Mouse (Mus musculus) midbrain, embryonic 15.5 days (tissue): ENCODE measurements around the gene Armc12. TPM values are rescaled to one million over a fixed set of nuclear protein-coding genes. Genes with fewer than 3 reads are reported as not detected.

Experiments
- ATAC-seq: fragments of 200-750 bp; cut with Nextera tagmentation; replicated peaks from 2 replicates; pipeline ENCODE4 v1.8.0; 2017; ENCODE audit warnings: moderate TSS enrichment
- H3K27ac ChIP-seq: fragments of 300-500 bp; sonication (generic); 2 replicates; pipeline ENCODE4 v1.5.1; 2015; ENCODE audit warnings: mild to moderate bottlenecking, inconsistent platforms
- H3K27me3 ChIP-seq: fragments of 300-500 bp; sonication (generic); replicated peaks from 2 replicates; pipeline ENCODE4 v1.6.1; 2015; ENCODE audit warnings: inconsistent platforms
- H3K36me3 ChIP-seq: fragments of 300-500 bp; sonication (generic); replicated peaks from 2 replicates; pipeline ENCODE4 v1.6.1; 2015; ENCODE audit warnings: inconsistent platforms
- H3K4me1 ChIP-seq: fragments of 300-500 bp; sonication (generic); 2 replicates; pipeline ENCODE4 v1.6.1; 2015; ENCODE audit warnings: inconsistent platforms
- H3K4me2 ChIP-seq: fragments of 300-500 bp; sonication (generic); 2 replicates; pipeline ENCODE4 v1.6.1; 2015; ENCODE audit warnings: inconsistent platforms, mild to moderate bottlenecking, moderate library complexity
- H3K4me3 ChIP-seq: fragments of 300-500 bp; sonication (generic); 2 replicates; pipeline ENCODE4 v1.5.1; 2015; ENCODE audit warnings: mild to moderate bottlenecking, inconsistent platforms
- H3K9ac ChIP-seq: fragments of 300-500 bp; sonication (generic); 2 replicates; pipeline ENCODE4 v1.6.1; 2015; ENCODE audit warnings: mild to moderate bottlenecking, inconsistent platforms
- H3K9me3 ChIP-seq: fragments of 300-500 bp; sonication (generic); 2 replicates; pipeline ENCODE4 v1.6.1; 2016; ENCODE audit warnings: inconsistent platforms
- whole genome bisulfite sequencing: fragments of 180-500 bp; shearing (Covaris S2); methylation state at CpG from one replicate; pipeline ENCODE4 v1.1.7; 2015; ENCODE audit warnings: mixed read lengths; 5-methylcytosine and 5-hydroxymethylcytosine counted together
- polyA plus RNA-seq: library from polyadenylated mRNA; unstranded; fragments of >200 nt; fragmentation: Nextera tagmentation; extraction: Ambion mirVana; gene quantifications from 2 replicates; pipeline ENCODE4 v1.2.1, GENCODE M21; 2015

Gene Armc12
- polyA plus RNA-seq, 1 experiment from 2014 or later, result not detected

GRCm38 (mm10) chr17:28515431-28516341 is 14.9 kb upstream of the Armc12 start:
- no peak for ATAC-seq
- 72% methylated on average over 10 of the region's 10 CpGs for WGBS
- H3K27ac ChIP-seq, result no peak overlapping the region
- no peaks in the 10 kb centered on the region for H3K36me3 ChIP-seq
- no peak overlapping the region for H3K4me3 ChIP-seq
- H3K9ac ChIP-seq, result no peak overlapping the region
- H3K9me3 ChIP-seq, result no peaks in the 10 kb centered on the region
- no peak overlapping the region for H3K4me2 ChIP-seq
- peaks cover 23% of the 10 kb centered on the region for H3K4me1 ChIP-seq
- H3K27me3 ChIP-seq, result peaks cover 20% of the 10 kb centered on the region; the same call in 1 of the 2 replicates

GRCm38 (mm10) chr17:28516881-28517280 is 13.7 kb upstream of the Armc12 start:
- peaks cover 21% of the 10 kb centered on the region for H3K4me1 ChIP-seq
- WGBS, result 77% methylated on average over 4 of the region's 4 CpGs
- H3K9ac ChIP-seq, result no peak overlapping the region
- no peak overlapping the region for H3K4me3 ChIP-seq
- no peaks in the 10 kb centered on the region for H3K9me3 ChIP-seq
- peaks cover 21% of the 10 kb centered on the region for H3K27me3 ChIP-seq
- H3K36me3 ChIP-seq, result no peaks in the 10 kb centered on the region
- ATAC-seq, result no peak
- H3K27ac ChIP-seq, result no peak overlapping the region
- peak overlapping the region; percentile 98; the same call in 1 of the 2 replicates for H3K4me2 ChIP-seq

GRCm38 (mm10) chr17:28517441-28517955 is 13.1 kb upstream of the Armc12 start, which contains the start of gene Fkbp5:
Gene Fkbp5, minus strand, starts transcription at chr17:28517527.
- peaks cover 27% of the 10 kb centered on the region for H3K4me1 ChIP-seq
- peak within 1 kb of the TSS; percentile 74 for H3K27ac ChIP-seq
- under 1% methylated on average over 16 of the region's 16 CpGs for WGBS
- peak; percentile 19; the same call in 1 of the 2 replicates for ATAC-seq
- peak within 1 kb of the TSS; percentile 78 for H3K9ac ChIP-seq
- peaks cover 21% of the 10 kb centered on the region for H3K27me3 ChIP-seq
- H3K9me3 ChIP-seq, result no peaks in the 10 kb centered on the region
- H3K4me3 ChIP-seq, result peak within 1 kb of the TSS; percentile 53
- H3K4me2 ChIP-seq, result peak within 1 kb of the TSS; percentile 98
- no peaks in the 10 kb centered on the region for H3K36me3 ChIP-seq

DNA sequence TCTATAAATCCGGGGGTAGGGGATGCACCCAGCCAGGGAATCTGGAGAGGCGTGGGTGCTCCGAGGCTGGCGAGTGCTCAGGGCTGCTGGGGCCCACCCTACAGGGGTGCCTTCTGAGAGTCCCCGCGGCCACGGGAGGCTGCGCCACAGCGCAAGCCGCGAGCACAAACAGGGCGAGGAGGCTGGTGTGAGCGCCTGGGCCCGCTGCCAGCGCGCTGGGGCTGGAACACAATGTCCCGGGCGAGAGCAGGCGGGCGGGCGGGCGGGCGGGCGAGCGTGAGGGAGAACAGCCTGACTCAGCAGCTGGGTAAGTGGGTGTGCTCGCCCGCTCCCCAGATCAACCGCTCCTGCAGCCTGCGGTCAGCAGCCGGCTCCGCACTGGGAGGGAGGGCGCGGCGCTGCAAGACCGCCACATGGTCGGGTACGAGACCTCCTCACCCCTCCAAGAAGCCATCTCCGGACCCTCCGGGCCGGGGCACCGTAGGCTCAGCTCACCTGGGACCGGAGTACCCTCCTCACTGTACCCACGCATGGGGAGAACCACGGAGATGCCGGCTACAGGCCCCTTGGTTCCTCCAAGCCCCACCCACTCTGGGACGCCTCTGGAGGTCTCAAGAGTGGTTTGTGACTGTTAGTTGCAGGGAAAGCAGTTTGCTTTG is 12.5 kb upstream of the Armc12 start:
- peaks cover 27% of the 10 kb centered on the region for H3K4me1 ChIP-seq
- H3K27ac ChIP-seq, result peak overlapping the region; percentile 74
- peak; percentile 48 for ATAC-seq
- no peaks in the 10 kb centered on the region for H3K9me3 ChIP-seq
- peak overlapping the region; percentile 98 for H3K4me2 ChIP-seq
- peak overlapping the region; percentile 53 for H3K4me3 ChIP-seq
- peaks cover 21% of the 10 kb centered on the region for H3K27me3 ChIP-seq
- under 1% methylated on average over 46 of the region's 46 CpGs for WGBS
- peak overlapping the region; percentile 78 for H3K9ac ChIP-seq
- no peaks in the 10 kb centered on the region for H3K36me3 ChIP-seq

DNA sequence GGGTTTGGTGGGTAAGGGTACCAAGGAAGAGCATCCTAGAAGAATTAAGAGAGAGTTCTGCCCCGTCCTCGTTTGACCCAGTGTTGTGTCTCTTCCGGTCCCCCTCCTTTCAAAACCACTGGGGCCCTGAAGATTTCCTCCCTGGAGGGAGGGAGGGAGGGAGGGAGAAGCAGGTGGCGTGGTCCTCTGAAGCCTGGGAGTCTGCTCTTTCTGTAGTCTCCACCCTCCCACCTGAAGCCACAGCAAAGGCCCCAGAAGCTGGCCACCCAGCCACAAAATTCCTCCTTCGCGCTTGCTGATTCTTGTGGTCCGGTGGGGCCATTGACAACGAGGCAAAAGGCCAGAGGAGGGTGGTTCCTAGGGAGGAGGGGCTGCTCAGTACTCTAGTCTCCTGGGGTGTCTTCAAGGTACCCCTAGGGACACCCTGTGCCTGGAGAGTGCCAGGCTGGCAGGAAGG is 12.0 kb upstream of the Armc12 start:
- WGBS, result 21% methylated on average over 8 of the region's 8 CpGs
- ATAC-seq, result no peak
- H3K4me3 ChIP-seq, result peak overlapping the region; percentile 53
- peaks cover 29% of the 10 kb centered on the region for H3K4me1 ChIP-seq
- no peak overlapping the region for H3K9ac ChIP-seq
- H3K4me2 ChIP-seq, result peak overlapping the region; percentile 98
- no peak overlapping the region for H3K27ac ChIP-seq
- peaks cover 21% of the 10 kb centered on the region for H3K27me3 ChIP-seq
- no peaks in the 10 kb centered on the region for H3K9me3 ChIP-seq
- H3K36me3 ChIP-seq, result no peaks in the 10 kb centered on the region

DNA sequence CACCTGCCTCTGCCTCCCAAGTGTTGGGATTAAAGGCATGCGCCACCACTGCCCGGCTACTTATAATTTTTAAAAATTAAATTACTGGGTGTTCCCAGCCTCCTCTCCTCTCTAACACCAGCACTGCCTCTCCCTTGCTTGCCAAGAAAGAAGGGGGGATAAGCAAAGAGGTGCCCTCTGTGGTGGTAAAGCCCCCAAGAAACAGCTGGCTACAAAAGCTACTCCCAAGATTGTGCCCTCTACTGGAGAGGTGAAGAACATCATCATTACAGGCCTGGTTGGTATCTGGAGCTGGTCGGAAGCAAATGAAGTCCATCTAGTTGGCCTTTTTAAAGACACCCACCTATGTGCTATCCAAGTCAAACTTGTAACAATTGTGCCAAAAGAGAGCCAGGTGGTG is 10.8 kb upstream of the Armc12 start:
- Histone ChIP-seq H3K4me2 (no peak overlapping the region), H3K36me3 (no peaks in the 10 kb centered on the region), H3K27me3 (peaks cover 28% of the 10 kb centered on the region), H3K27ac (no peak overlapping the region), H3K9me3 (no peaks in the 10 kb centered on the region), H3K4me3 (no peak overlapping the region), H3K4me1 (peaks cover 29% of the 10 kb centered on the region), H3K9ac (no peak overlapping the region)
- ATAC-seq, result no peak
- 95% methylated on average over 3 of the region's 3 CpGs for WGBS

DNA sequence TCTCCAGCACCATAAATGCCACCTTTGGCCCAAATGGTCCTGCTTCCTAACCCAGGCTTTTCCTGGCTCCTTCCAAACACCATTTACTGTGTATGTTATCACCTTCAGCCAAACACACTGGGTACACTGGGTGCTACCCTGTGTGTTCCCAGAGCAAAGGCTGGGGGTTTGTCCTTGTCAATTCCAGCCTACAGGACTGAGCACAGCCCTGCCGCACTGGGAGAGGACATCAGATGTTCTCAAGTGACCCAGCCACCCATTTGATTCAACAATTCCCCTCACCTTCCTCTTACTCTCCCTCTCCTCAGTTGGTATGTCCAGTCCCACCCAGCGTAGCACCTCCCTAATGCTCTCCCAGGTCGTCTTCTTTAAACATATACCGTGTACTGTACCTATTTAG is 10.0 kb upstream of the Armc12 start:
- Histone ChIP-seq H3K4me1 (peaks cover 29% of the 10 kb centered on the region), H3K9ac (no peak overlapping the region), H3K27me3 (peaks cover 26% of the 10 kb centered on the region), H3K36me3 (no peaks in the 10 kb centered on the region), H3K9me3 (no peaks in the 10 kb centered on the region), H3K27ac (no peak overlapping the region), H3K4me2 (no peak overlapping the region), H3K4me3 (no peak overlapping the region)
- 89% methylated on average over 4 of the region's 4 CpGs for WGBS
- ATAC-seq, result no peak

- peaks cover 21% of the 10 kb centered on the region; the same call in 1 of the 2 replicates for H3K27me3 ChIP-seq
- no peak overlapping the region for H3K4me3 ChIP-seq
- H3K9me3 ChIP-seq, result no peaks in the 10 kb centered on the region
- 66% methylated on average over 5 of the region's 5 CpGs for WGBS
- no peak overlapping the region for H3K9ac ChIP-seq
- H3K36me3 ChIP-seq, result no peaks in the 10 kb centered on the region
- peaks cover 29% of the 10 kb centered on the region for H3K4me1 ChIP-seq
- H3K4me2 ChIP-seq, result no peak overlapping the region
- no peak for ATAC-seq
- H3K27ac ChIP-seq, result no peak overlapping the region
Observed at GRCm38 (mm10) chr17:28521071-28521726, 9.4 kb upstream of the Armc12 start.

- H3K4me2 ChIP-seq, result peak overlapping the region; percentile 82
- 45% methylated on average over 6 of the region's 6 CpGs for WGBS
Observed at GRCm38 (mm10) chr17:28521920-28522319, 8.7 kb upstream of the Armc12 start.

GRCm38 (mm10) chr17:28522623-28523354 is 7.8 kb upstream of the Armc12 start:
- peak overlapping the region; percentile 82 for H3K4me2 ChIP-seq
- H3K9ac ChIP-seq, result peak overlapping the region; percentile 84
- no peaks in the 10 kb centered on the region for H3K36me3 ChIP-seq
- peak; percentile 86 for ATAC-seq
- peak overlapping the region; percentile 88 for H3K27ac ChIP-seq
- H3K9me3 ChIP-seq, result no peaks in the 10 kb centered on the region
- peaks cover 24% of the 10 kb centered on the region for H3K4me1 ChIP-seq
- peaks cover 21% of the 10 kb centered on the region; the same call in 1 of the 2 replicates for H3K27me3 ChIP-seq
- H3K4me3 ChIP-seq, result peak overlapping the region; percentile 59
- WGBS, result under 1% methylated on average over 50 of the region's 66 CpGs

More at GRCm38 (mm10) chr17:28521920-28522319, 8.7 kb upstream of the Armc12 start:
- H3K4me3 ChIP-seq, result peak overlapping the region; percentile 59
- H3K27me3 ChIP-seq, result peaks cover 21% of the 10 kb centered on the region; the same call in 1 of the 2 replicates
- peak; percentile 1; the same call in 1 of the 2 replicates for ATAC-seq
- H3K9me3 ChIP-seq, result no peaks in the 10 kb centered on the region
- H3K4me1 ChIP-seq, result peaks cover 29% of the 10 kb centered on the region
- H3K9ac ChIP-seq, result peak overlapping the region; percentile 84; the same call in 1 of the 2 replicates
- H3K27ac ChIP-seq, result peak overlapping the region; percentile 88
- no peaks in the 10 kb centered on the region for H3K36me3 ChIP-seq

DNA sequence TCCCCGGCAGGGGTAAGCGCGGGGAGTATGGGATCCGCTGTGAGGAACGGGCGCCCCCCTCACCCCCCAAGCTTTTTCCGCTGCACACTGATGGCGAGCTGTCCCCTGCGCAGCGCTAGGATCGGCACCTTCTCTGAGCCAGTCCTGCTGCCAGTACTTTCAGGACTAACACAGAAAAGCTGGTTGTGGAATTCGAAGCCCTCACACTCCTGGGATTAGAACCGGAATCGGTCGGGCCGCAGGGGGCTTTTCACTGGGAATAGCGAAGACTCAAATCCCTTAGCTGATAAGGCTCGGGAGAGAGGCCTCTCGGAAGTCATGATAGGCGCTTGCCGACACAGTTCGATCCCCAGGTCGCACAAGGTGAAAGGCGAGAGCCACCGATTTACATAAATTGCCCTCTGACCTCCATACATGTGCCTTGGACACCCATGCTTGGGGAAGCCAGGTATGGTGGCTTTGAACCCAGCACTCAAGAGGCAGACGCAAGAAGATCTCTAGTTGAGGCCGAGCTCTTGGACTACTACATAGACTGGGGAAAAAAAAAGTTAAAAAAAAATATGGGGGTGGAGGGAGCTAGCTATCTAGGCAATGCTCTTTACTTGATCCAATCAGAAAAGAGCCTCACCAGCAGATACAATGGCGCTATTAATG is 7.1 kb upstream of the Armc12 start:
- H3K27ac ChIP-seq, result peak overlapping the region; percentile 88
- H3K36me3 ChIP-seq, result no peaks in the 10 kb centered on the region
- WGBS, result 7% methylated on average over 28 of the region's 28 CpGs
- no peaks in the 10 kb centered on the region for H3K9me3 ChIP-seq
- H3K4me3 ChIP-seq, result peak overlapping the region; percentile 59
- peak overlapping the region; percentile 82 for H3K4me2 ChIP-seq
- peak overlapping the region; percentile 84 for H3K9ac ChIP-seq
- H3K27me3 ChIP-seq, result peaks cover 21% of the 10 kb centered on the region; the same call in 1 of the 2 replicates
- peak; percentile 0; the same call in 1 of the 2 replicates for ATAC-seq
- H3K4me1 ChIP-seq, result peaks cover 18% of the 10 kb centered on the region
